Mouse (Mus musculus): ENCODE measurements around the gene Aldh4a1. TPM values are rescaled to one million over a fixed set of nuclear protein-coding genes. Genes with fewer than 3 reads are reported as not detected.

Aldh4a1 gene
- total and polyA plus RNA-seq, 3 experiments: 79.7 to 120 (median 96.7) TPM

DNA sequence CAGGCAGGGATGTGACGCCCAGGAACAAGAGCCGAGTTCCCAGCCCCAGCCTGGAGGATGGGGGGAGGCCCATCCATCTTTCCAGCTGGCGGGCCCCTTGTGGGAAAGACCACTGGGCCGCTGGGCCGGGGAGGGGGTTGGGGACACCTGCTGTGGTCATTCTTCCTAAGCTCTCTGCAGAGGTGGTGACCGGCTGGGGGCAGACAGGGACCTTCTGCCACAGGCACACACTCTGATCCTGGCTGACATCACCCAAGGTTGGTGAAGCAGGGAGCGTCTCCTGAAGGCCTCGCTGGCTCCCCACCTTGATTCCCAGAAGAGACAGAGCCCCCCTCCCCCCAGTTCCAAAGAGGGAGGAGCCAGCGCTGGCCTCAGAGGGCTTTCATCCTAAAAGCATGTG is 75.1 kb downstream of the Aldh4a1 start:
- Histone ChIP-seq H3K36me3 (ENCODE audit: control insufficient read depth, insufficient read depth, low read length) (no peaks in the 10 kb centered on the region), H3K4me3 (no peak overlapping the region), H3K4me1 (ENCODE audit: control insufficient read depth, insufficient read depth, low read length) (no peaks in the 10 kb centered on the region), H3K27ac (no peak overlapping the region), H3K9ac (ENCODE audit: low read depth, low read length) (no peak overlapping the region), H3K79me2 (replicated peaks; ENCODE audit: control insufficient read depth, insufficient read depth, low read length) (no peaks in the 10 kb centered on the region), H3K27me3 (ENCODE audit: control insufficient read depth, insufficient read depth, low read length) (no peaks in the 10 kb centered on the region)
- no peak for TF ChIP-seq POLR2A (IDR thresholded peaks at IDR 0.05; ENCODE audit: insufficient read depth, low read depth, low read length)
- no peak for DNase-seq
- intact Hi-C loops (cut with DNase I): no loop called here
- 10% methylated on average over 9 of the region's 9 CpGs for WGBS

DNA sequence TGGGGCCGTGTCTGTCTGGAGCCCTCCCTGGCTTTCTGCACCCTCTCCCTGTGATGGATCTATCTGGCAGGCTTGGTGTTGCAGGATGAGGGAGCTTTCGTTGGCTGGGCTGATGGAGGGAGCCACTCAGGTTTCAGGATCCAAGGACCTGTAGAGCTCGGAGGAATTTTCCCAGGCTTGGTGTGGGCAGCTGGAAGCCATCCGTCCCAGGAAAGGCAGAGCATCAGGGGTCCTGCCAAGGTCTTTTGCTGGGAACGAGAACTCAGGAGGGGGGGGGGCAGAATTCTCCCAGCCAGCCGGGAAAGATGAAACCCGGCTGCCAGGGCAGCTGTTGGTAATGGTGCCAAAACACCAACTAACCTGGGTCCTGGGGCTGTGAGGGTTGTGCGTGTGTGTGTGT is 75.9 kb downstream of the Aldh4a1 start:
- Histone ChIP-seq H3K79me2 (replicated peaks; ENCODE audit: control insufficient read depth, insufficient read depth, low read length) (no peaks in the 10 kb centered on the region), H3K36me3 (ENCODE audit: control insufficient read depth, insufficient read depth, low read length) (no peaks in the 10 kb centered on the region), H3K4me3 (no peak overlapping the region), H3K9ac (ENCODE audit: low read depth, low read length) (no peak overlapping the region), H3K27me3 (ENCODE audit: control insufficient read depth, insufficient read depth, low read length) (no peaks in the 10 kb centered on the region), H3K27ac (no peak overlapping the region), H3K4me1 (ENCODE audit: control insufficient read depth, insufficient read depth, low read length) (no peaks in the 10 kb centered on the region)
- intact Hi-C loops (cut with DNase I): no loop called here
- TF ChIP-seq POLR2A (IDR thresholded peaks at IDR 0.05; ENCODE audit: insufficient read depth, low read depth, low read length) (no peak), CTCF (IDR thresholded peaks at IDR 0.05) (no peak), EP300 (IDR thresholded peaks at IDR 0.05; ENCODE audit: insufficient read depth, low read depth, low read length) (no peak)
- WGBS: 61% methylated on average over 8 of the region's 8 CpGs
- DNase-seq: no peak

Small RNA genes lying within 50 kb of the gene (microRNA-seq; reads per million reads assigned to microRNA genes)
- 0 reads per million in 2 experiments for gene Gm25571
- 0.39 to 0.56 reads per million in 2 experiments for gene Mir7020

Other genes with a start within 250 kb of the Aldh4a1 start
- 1 to 10 TPM; 4.9 to 5.0 TPM for gene Iffo2, start 92.3 kb upstream of the Aldh4a1 start, total RNA-seq (2021)
- gene Iffo2, start 92.3 kb upstream of the Aldh4a1 start, polyA plus RNA-seq (2012; rRNA removed): 3.1 and 4.5 TPM in 2 replicates
- not detected for gene Gm21969, start 19.7 kb upstream of the Aldh4a1 start, total RNA-seq (2021)
- 0.06 TPM in 1 of 2 replicates, not detected in the other for gene Gm21969, start 19.7 kb upstream of the Aldh4a1 start, polyA plus RNA-seq (2012; rRNA removed)
- gene Tas1r2, start 30.7 kb downstream of the Aldh4a1 start, total RNA-seq (2021): not detected
- gene Tas1r2, start 30.7 kb downstream of the Aldh4a1 start, polyA plus RNA-seq (2012; rRNA removed): not detected in 2 replicates
- gene Pax7, start 210.7 kb downstream of the Aldh4a1 start, total RNA-seq (2021): not detected
- not detected in 2 replicates for gene Pax7, start 210.7 kb downstream of the Aldh4a1 start, polyA plus RNA-seq (2012; rRNA removed)